Mouse (Mus musculus) frontal cortex, adult (tissue): Measurements from ENCODE around the gene Vmn1r179.
"Not testable (repeated sequence)": the region's sequence is repeated elsewhere in the genome, so short reads cannot be mapped to it uniquely, and the experiment has no call there.

Experiments used
- ATAC-seq: cut with Nextera tagmentation; 2 replicates; pipeline ENCODE4 v1.9.2; 2017; ENCODE audit warnings: mild to moderate bottlenecking, moderate library complexity, mixed read lengths; ENCODE audit not compliant: low TSS enrichment

The Vmn1r179 gene

GRCm38 (mm10) chr7:23926678-23927077, at the start of gene Vmn1r179:
Gene Vmn1r179, plus strand, starts transcription at chr7:23926978.
- ATAC-seq, result no peak

- no peak for ATAC-seq
These were observed 35.1 kb upstream of the Vmn1r179 start, which contains the start of gene Vmn1r178 for GRCm38 (mm10) chr7:23891709-23892108. Gene Vmn1r178, plus strand, starts transcription at chr7:23892009.

DNA sequence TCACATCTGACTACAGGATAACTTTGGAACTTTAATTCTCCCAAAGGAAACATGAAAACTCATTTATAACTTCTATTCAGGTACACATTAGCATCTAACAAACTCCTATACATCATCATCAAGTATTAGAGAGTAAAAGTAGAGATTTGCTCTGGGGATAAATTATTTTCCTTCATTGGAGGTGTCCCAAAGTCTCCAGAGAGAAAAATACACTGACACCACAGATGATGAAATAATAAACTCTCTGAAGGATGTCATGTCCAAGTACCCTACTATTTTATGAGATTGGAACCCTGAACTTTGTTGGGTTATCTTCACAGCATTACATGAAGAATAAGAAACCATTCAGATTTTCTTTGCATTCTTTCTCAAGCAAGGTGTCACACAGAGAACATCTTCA, 23.6 kb downstream of the Vmn1r179 start, which contains the start of gene Vmn1r180:
TSS of gene Vmn1r180 (plus strand) at position 301 of the 400 bp plus-strand sequence.
- ATAC-seq, result no peak

- ATAC-seq, result not testable (repeated sequence)
These were observed 41.3 kb downstream of the Vmn1r179 start for GRCm38 (mm10) chr7:23968044-23968443.

GRCm38 (mm10) chr7:23974315-23974714, 47.5 kb downstream of the Vmn1r179 start, which contains the start of gene Vmn1r181:
Gene Vmn1r181, plus strand, starts transcription at chr7:23974615.
- ATAC-seq, result not testable (repeated sequence)
